Mouse (Mus musculus) kidney, adult 2 months (tissue): ENCODE measurements around the gene Vps18.

Source experiments
- CTCF ChIP-seq: fragments of 200-500 bp; conservative IDR thresholded peaks from 2 replicates; pipeline ENCODE4 v1.5.1; 2011; ENCODE audit warnings: low read depth, mild to moderate bottlenecking, control low read depth, low read length, moderate library complexity, mixed read lengths; ENCODE audit not compliant: insufficient read depth, insufficient read length
- POLR2A ChIP-seq: fragments of 200-500 bp; IDR thresholded peaks from one replicate; pipeline ENCODE4 v1.6.1; 2011; ENCODE audit warnings: low read depth, low read length, control low read depth

- TF ChIP-seq CTCF (no peak), POLR2A (no peak)
Observed at GRCm38 (mm10) chr2:119289014-119289416, 475 bp downstream of the Vps18 start.
